Mouse (Mus musculus) neural tube, embryonic 15.5 days (tissue): ENCODE results near the gene Akap13. TPM values are rescaled to one million over a fixed set of nuclear protein-coding genes. Genes with fewer than 3 reads are reported as not detected.

Source experiments
- ATAC-seq: fragments of 200-750 bp; cut with Nextera tagmentation; 2 replicates; pipeline ENCODE4 v1.8.0; 2017; ENCODE audit warnings: mild to moderate bottlenecking, moderate TSS enrichment, moderate library complexity; ENCODE audit not compliant: low FRiP score
- H3K27ac ChIP-seq: fragments of 300-500 bp; sonication (generic); replicated peaks from 2 replicates; pipeline ENCODE4 v1.5.1; 2015; ENCODE audit warnings: mild to moderate bottlenecking, inconsistent platforms
- H3K27me3 ChIP-seq: fragments of 300-500 bp; sonication (generic); replicated peaks from 2 replicates; pipeline ENCODE4 v1.6.1; 2015; ENCODE audit warnings: inconsistent platforms
- H3K36me3 ChIP-seq: fragments of 300-500 bp; sonication (generic); 2 replicates; pipeline ENCODE4 v1.6.1; 2015; ENCODE audit warnings: inconsistent platforms
- H3K4me1 ChIP-seq: fragments of 300-500 bp; sonication (generic); 2 replicates; pipeline ENCODE4 v1.6.1; 2015; ENCODE audit warnings: inconsistent platforms
- H3K4me2 ChIP-seq: fragments of 300-500 bp; sonication (generic); 2 replicates; pipeline ENCODE4 v1.6.1; 2015; ENCODE audit warnings: inconsistent platforms, mild to moderate bottlenecking, moderate library complexity
- H3K4me3 ChIP-seq: fragments of 300-500 bp; sonication (generic); replicated peaks from 2 replicates; pipeline ENCODE4 v1.5.1; 2015; ENCODE audit warnings: mild to moderate bottlenecking, inconsistent platforms
- H3K9ac ChIP-seq: fragments of 300-500 bp; sonication (generic); replicated peaks from 2 replicates; pipeline ENCODE4 v1.6.1; 2015; ENCODE audit warnings: mild to moderate bottlenecking, inconsistent platforms
- H3K9me3 ChIP-seq: fragments of 300-500 bp; sonication (generic); replicated peaks from 2 replicates; pipeline ENCODE4 v1.6.1; 2016; ENCODE audit warnings: inconsistent platforms
- WGBS: fragments of 180-500 bp; shearing (Covaris S2); methylation state at CpG from one replicate; pipeline ENCODE4 v1.1.7; 2015; ENCODE audit warnings: mixed read lengths; 5-methylcytosine and 5-hydroxymethylcytosine counted together
- polyA plus RNA-seq: library from polyadenylated mRNA; unstranded; fragments of >200 nt; fragmentation: Nextera tagmentation; extraction: Ambion mirVana; gene quantifications from 2 replicates; pipeline ENCODE4 v1.2.1, GENCODE M21; 2015

The Akap13 gene
- polyA plus RNA-seq, 1 experiment from 2014 or later: 14.3 TPM

DNA sequence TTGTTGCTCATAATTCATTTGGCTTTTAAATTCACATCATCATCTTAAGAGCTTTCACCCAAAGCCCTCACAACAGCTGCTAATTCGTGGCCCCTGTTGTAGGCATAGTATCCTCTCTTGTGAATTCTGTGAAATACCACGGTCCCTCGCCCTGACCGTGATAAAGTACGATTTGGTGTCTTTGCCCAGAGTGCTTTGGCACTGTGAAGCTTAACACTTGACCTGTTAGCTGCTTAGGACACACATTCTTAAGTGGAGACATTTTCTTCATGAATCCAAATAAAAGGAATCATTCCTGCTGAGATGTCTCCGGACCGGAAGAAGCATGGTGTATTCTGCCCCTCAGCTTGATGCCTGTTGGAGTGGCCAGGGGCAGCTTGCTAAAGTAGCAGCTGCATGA lies 12.5 kb downstream of the Akap13 start:
- ATAC-seq: no peak
- Histone ChIP-seq H3K4me1 (no peaks in the 10 kb centered on the region), H3K4me2 (no peak overlapping the region), H3K9me3 (no peaks in the 10 kb centered on the region), H3K36me3 (no peaks in the 10 kb centered on the region), H3K27me3 (no peaks in the 10 kb centered on the region), H3K4me3 (no peak overlapping the region), H3K9ac (no peak overlapping the region), H3K27ac (no peak overlapping the region)
- WGBS: 66% methylated on average over 7 of the region's 7 CpGs

DNA sequence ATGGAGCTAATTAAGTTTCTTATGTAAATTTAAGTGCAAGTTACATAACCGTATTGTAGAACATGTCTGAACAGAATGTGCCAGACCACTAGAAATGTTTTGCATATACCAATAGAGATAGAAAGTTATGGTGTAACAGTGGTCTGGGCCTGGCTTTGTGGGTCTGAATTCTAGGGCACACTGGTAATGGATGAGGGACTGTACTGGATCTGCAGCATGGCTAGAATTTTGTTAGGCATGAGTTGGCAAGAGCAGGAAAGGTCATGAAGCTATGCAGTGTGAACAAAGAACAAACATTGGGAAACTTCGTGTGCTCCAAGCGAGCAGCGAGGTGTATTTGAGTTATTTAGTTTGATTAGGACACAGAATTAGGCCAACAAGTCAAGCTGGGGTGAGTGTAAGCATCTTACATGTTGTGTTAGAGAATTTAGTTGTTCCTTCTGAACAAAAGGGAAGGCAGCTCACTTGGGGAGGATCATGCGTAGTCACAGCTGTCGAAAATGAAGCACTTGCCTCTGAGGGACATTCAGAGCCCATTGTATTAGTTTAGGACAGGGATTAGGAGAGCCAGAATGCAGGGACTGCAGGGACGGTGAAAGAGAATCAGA lies 15.1 kb downstream of the Akap13 start:
- ATAC-seq: no peak
- Histone ChIP-seq H3K4me1 (peaks cover 7% of the 10 kb centered on the region; the same call in 1 of the 2 replicates), H3K27me3 (no peaks in the 10 kb centered on the region), H3K36me3 (no peaks in the 10 kb centered on the region), H3K9ac (no peak overlapping the region), H3K4me3 (no peak overlapping the region), H3K4me2 (no peak overlapping the region), H3K27ac (no peak overlapping the region), H3K9me3 (no peaks in the 10 kb centered on the region)
- WGBS: 42% methylated on average over 7 of the region's 7 CpGs

DNA sequence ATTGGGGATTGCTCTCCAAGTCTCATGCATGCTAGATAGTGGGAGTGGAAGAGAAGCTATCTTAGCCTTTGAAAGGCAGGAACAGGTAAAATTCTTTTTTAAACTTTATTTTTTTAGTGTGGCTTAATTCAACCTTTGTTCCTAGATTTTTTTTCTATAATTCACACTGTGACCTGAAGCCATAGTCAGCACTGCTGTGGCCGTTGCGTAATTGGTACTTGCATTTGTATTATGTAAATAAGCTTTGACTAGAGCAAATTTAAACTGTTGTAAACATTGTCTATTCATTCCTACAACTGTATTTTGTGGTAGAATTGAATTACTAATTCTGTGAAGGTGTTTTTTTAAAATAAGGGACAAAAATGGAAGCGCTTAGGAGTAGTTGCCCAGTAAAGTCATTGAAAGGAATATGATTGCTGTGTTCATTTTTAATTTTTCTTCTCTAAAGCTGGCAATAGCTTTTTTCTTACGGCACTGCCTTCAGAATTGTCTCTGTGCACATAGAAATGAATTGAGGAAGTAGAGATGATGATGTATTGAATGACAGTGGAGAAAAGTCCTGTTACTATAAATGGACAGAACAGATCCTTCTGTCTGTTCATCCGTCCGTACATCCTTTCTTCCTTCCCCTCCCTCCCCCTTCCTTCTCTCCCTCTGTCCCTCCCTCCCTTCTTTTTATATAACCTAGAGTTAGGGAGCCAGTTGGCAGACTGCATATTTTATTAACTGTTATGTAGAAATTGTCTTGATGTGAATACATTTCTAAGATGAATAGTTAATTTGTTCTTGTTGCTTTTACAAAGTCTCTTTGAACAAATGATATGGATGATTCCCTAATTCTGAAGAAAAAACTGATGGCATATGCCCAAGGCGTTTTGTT lies 17.2 kb downstream of the Akap13 start:
- no peak overlapping the region for H3K27ac ChIP-seq
- 82% methylated on average over 7 of the region's 7 CpGs for WGBS
- H3K4me3 ChIP-seq: no peak overlapping the region
- H3K9me3 ChIP-seq: no peaks in the 10 kb centered on the region
- no peak overlapping the region for H3K4me2 ChIP-seq
- H3K27me3 ChIP-seq: no peaks in the 10 kb centered on the region
- peaks cover 7% of the 10 kb centered on the region; the same call in 1 of the 2 replicates for H3K4me1 ChIP-seq
- H3K36me3 ChIP-seq: no peaks in the 10 kb centered on the region
- H3K9ac ChIP-seq: no peak overlapping the region
- ATAC-seq: no peak

DNA sequence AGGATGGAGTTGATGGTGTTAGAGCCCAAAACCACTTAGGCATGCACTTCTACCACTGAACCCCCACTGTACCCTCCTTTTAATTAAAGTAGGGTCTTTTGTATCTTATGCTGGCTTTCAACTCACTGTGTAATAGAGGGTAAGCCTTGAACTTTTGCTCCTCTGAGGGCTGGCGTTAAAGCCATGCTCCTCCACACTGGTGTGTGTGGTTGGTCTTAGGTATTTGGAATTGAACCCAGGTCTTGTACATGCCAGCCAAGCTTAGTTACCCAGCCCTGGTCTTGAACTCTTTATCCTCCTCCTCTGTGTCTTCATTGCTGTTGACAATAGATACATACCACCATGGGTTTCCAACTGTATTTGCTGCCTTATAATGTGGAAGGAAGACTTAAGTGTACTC lies 18.0 kb downstream of the Akap13 start:
- no peak for ATAC-seq
- H3K4me2 ChIP-seq: no peak overlapping the region
- no peak overlapping the region for H3K9ac ChIP-seq
- 83% methylated on average over 1 of the region's 1 CpGs for WGBS
- no peaks in the 10 kb centered on the region for H3K9me3 ChIP-seq
- no peaks in the 10 kb centered on the region for H3K36me3 ChIP-seq
- H3K27me3 ChIP-seq: no peaks in the 10 kb centered on the region
- no peak overlapping the region for H3K4me3 ChIP-seq
- H3K4me1 ChIP-seq: peaks cover 7% of the 10 kb centered on the region; the same call in 1 of the 2 replicates
- H3K27ac ChIP-seq: no peak overlapping the region

DNA sequence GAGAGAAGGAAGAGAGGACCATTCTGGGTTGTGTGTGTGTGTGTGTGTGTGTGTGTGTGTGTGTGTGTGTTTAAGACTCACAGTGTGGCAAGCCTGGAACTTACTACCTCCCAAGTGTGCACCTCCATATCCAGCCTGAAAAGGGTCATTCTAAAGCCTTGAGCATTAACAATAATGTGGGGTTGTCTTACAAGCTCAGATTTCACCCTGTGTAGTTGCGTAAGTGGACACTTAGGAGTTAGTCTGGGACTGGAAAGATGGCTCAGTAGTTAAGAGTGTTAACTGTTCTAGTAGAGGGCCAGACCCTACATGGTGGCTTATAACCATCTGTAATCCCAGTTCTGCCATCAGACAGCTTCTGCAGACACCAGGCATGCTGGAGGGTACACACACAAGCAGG lies 18.7 kb downstream of the Akap13 start:
- WGBS: 79% methylated on average over 1 of the region's 1 CpGs
- Histone ChIP-seq H3K9me3 (no peaks in the 10 kb centered on the region), H3K9ac (no peak overlapping the region), H3K4me2 (no peak overlapping the region), H3K36me3 (no peaks in the 10 kb centered on the region), H3K4me3 (no peak overlapping the region), H3K27me3 (no peaks in the 10 kb centered on the region), H3K4me1 (peaks cover 7% of the 10 kb centered on the region; the same call in 1 of the 2 replicates), H3K27ac (no peak overlapping the region)
- ATAC-seq: no peak

DNA sequence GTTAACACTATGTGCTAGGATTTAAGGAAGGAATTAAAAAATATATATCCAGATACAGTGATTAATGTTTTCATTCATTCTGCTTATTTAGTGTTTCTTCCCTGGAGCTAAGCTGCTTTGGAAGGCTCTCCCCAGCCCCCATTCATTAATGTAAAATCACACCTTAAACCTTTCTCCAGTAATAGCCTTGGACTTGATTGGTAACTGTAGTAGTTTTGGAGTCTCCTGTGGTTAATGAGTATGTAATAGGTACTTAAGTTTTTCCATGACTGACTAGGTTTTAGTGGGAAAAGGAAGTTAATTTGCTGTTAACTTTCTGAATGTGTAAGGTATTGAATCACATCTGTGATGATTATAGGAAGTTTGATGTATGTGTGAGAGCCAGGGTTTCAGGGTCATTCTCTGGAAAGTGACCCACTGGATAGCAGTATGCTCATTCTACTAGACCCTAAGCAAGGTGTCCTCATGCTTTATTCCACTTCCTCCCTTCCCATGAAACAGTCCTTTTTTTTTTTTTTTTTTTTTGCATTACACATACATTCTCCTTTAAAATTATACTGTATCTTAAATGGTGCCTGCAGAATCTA lies 19.3 kb downstream of the Akap13 start:
- Histone ChIP-seq H3K4me3 (no peak overlapping the region), H3K9me3 (no peaks in the 10 kb centered on the region), H3K4me2 (no peak overlapping the region), H3K27ac (no peak overlapping the region), H3K36me3 (no peaks in the 10 kb centered on the region), H3K9ac (no peak overlapping the region), H3K4me1 (peaks cover 7% of the 10 kb centered on the region; the same call in 1 of the 2 replicates), H3K27me3 (no peaks in the 10 kb centered on the region)
- no peak for ATAC-seq

DNA sequence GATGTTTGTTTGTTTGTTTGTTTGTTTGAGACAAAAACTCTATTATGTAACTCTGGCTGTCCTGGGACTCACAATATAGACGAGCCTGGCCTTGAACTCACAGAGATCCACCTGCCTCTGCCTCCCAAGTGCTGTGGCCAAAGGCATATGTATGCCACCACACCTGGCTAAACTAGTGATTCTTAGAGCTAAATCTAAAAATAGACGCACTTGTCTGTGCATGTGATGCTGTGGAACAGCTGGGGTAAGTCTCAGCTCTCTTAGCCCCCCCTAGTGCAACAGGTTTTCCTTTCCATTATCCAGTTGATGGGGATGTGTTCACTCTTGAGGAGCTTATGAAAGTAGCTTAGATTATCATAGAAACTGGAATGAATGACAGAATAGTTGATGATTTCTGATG lies 22.7 kb downstream of the Akap13 start:
- Histone ChIP-seq H3K36me3 (no peaks in the 10 kb centered on the region), H3K27me3 (no peaks in the 10 kb centered on the region), H3K27ac (no peak overlapping the region), H3K9ac (no peak overlapping the region), H3K4me3 (no peak overlapping the region), H3K4me1 (peaks cover 6% of the 10 kb centered on the region; the same call in 1 of the 2 replicates), H3K9me3 (no peaks in the 10 kb centered on the region), H3K4me2 (no peak overlapping the region)
- no peak for ATAC-seq
- 93% methylated on average over 2 of the region's 2 CpGs for WGBS

DNA sequence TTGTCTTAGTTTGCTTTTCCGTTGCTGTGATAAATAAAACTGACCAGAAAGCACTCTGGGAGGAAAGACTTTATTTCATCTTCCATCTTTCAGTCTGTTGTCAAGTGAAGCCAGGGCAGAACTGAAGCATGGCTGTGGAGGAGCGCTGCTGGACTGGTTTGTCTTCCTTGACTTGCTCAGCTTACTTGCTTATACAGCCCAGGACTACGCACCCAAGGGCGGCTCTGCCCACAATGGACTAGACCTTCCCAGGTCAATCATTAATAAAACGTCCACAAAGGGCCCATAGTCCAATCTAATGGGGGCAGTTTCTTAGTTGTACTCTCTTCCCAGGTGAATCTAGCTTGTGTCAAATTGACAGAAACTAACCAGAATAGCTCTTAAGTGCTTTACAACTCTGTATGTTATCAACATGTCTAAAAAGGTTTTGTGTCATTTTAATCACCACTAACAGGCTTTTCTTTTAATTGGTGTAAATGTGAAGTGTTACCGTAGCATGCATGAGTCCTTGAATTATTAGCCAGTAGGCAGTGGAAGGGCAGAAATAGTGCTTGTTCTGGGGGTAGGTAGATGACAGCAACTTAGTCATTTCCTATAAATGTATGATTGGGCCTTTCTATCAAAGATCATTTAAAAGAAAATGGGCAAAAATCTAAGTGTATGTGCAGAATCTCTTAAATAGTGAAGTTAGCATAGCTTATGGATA lies 25.5 kb downstream of the Akap13 start:
- H3K27ac ChIP-seq: no peak overlapping the region
- no peak overlapping the region for H3K4me3 ChIP-seq
- H3K36me3 ChIP-seq: no peaks in the 10 kb centered on the region
- H3K9ac ChIP-seq: no peak overlapping the region
- H3K4me1 ChIP-seq: no peaks in the 10 kb centered on the region
- no peaks in the 10 kb centered on the region for H3K27me3 ChIP-seq
- 72% methylated on average over 6 of the region's 6 CpGs for WGBS
- H3K9me3 ChIP-seq: no peaks in the 10 kb centered on the region
- H3K4me2 ChIP-seq: no peak overlapping the region
- no peak for ATAC-seq

DNA sequence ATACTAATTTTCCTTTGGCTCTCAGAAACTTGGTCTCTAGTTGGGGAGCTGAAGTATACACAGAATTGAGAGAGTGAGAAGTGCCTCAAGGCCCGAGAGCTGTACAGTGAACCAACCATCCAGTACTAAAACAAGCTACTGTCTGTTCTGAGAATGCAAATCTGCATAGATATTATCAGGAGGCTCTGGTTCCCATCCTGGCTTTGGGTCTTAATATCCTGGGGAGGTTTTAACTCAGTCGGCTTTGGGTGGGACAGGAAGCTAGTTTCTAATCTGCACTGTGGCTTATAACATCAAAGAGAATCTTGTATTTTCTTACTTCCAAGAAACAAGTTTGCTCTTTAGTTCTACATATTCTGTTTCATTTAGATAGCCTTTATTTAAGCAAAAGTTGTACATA lies 30.7 kb downstream of the Akap13 start:
- Histone ChIP-seq H3K4me1 (no peaks in the 10 kb centered on the region), H3K9ac (no peak overlapping the region)
- WGBS: 85% methylated on average over 2 of the region's 2 CpGs

DNA sequence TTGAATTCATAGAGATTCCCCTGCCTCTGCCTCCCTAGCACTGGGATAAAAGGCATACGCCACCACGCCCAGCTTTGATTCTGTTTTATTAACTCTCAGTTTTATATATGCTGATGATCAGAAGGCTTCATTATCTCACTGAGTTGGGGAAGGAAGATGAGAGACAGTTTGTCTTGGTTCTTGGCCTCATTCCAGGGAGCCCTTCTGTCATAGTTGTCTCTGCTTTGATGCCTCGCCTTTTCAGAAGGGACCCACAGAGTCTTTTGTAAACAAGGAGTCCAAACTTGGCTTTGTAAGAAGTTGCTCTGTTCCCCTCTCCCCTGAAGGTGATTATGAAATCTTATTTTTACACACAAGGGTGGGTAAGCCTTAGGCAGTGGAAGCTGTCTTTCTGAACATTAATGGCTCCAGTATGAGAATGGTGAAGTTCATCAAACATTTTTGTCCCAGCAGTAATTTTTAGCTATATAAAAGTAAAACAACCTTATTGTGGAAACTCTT lies 40.7 kb downstream of the Akap13 start:
- ATAC-seq: no peak
- WGBS: 79% methylated on average over 3 of the region's 3 CpGs
- no peaks in the 10 kb centered on the region for H3K27me3 ChIP-seq

More for the DNA sequence above, 30.7 kb downstream of the Akap13 start:
- Histone ChIP-seq H3K27me3 (no peaks in the 10 kb centered on the region), H3K27ac (no peak overlapping the region), H3K4me2 (no peak overlapping the region), H3K9me3 (no peaks in the 10 kb centered on the region), H3K36me3 (no peaks in the 10 kb centered on the region), H3K4me3 (no peak overlapping the region)
- no peak for ATAC-seq

DNA sequence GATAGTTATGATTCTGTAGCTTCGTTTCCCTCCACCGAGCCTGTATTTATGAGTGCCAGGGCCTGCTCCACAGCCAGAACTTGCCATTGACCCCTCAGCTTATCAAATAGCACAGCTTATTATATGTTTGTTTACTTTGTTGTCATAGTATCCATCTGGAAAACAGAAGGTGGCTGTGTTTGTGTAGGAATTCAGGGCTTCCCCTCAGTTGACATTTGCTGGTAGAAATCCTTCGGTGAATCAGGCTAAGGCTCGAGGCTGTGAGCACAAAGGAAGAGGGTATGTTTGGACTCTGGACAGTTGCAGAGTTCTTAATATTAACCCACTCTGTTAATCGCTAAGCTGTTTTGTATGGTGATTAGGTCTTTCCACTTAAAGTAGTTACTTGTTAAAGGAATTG lies 43.3 kb downstream of the Akap13 start:
- H3K4me3 ChIP-seq: no peak overlapping the region
- no peaks in the 10 kb centered on the region for H3K9me3 ChIP-seq
- H3K4me2 ChIP-seq: no peak overlapping the region
- WGBS: 59% methylated on average over 5 of the region's 5 CpGs
- no peak for ATAC-seq
- no peak overlapping the region for H3K9ac ChIP-seq
- no peaks in the 10 kb centered on the region for H3K27me3 ChIP-seq
- H3K36me3 ChIP-seq: no peaks in the 10 kb centered on the region
- no peaks in the 10 kb centered on the region for H3K4me1 ChIP-seq
- H3K27ac ChIP-seq: no peak overlapping the region

More for the DNA sequence above, 40.7 kb downstream of the Akap13 start:
- Histone ChIP-seq H3K4me1 (no peaks in the 10 kb centered on the region), H3K4me3 (no peak overlapping the region), H3K36me3 (no peaks in the 10 kb centered on the region), H3K9ac (no peak overlapping the region), H3K27ac (no peak overlapping the region), H3K4me2 (no peak overlapping the region), H3K9me3 (no peaks in the 10 kb centered on the region)
